Mouse (Mus musculus) megakaryocyte-erythroid progenitor cell, adult 5-6 weeks (primary cell): ENCODE data around the gene Ilf2. TPM values are rescaled to one million over a fixed set of nuclear protein-coding genes. Genes with fewer than 3 reads are reported as not detected.
A peak's percentile ranks its signal among the peaks of the same experiment; 100 is the strongest.

ENCODE experiments used
- ATAC-seq: replicated peaks from 2 replicates; pipeline ENCODE4 v1.8.0; 2016; ENCODE audit warnings: mild to moderate bottlenecking, inconsistent platforms; ENCODE audit not compliant: severe bottlenecking, poor library complexity, low FRiP score, low TSS enrichment
- total RNA-seq, 2 experiments: library from RNA; stranded (forward) in 1 of 2; stranded (reverse) in 1 of 2; fragments of 200-1000, 215-1000 nt in 1 of 2; fragments of >200 nt in 1 of 2; fragmentation: Nextera tagmentation in 1 of 2; gene quantifications; 2 replicates each; pipeline ENCODE4 v1.2.3; 2014 to 2017

The Ilf2 gene
- total RNA-seq, 2 experiments from 2014 or later, result 117 to 240 TPM

DNA sequence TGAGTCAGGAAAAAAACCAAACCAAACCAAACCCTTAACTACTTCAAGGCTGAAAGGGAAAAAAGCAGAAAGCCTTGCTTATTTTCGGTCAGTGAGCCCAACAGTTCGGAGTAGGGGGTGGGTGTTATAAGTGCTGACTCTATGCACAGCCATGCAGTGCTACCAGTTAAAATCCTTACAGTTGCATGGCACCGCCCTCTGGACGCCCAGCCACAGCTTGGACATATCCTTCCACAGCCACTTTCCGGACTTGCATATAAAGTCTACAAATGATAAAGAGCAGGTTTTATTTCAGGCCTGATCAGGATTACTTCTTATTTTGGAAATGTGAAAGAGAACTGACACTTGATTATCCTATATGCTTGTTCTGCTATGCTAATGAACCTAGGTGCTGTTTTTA is 29.3 kb downstream of the Ilf2 start:
- no peak for ATAC-seq

DNA sequence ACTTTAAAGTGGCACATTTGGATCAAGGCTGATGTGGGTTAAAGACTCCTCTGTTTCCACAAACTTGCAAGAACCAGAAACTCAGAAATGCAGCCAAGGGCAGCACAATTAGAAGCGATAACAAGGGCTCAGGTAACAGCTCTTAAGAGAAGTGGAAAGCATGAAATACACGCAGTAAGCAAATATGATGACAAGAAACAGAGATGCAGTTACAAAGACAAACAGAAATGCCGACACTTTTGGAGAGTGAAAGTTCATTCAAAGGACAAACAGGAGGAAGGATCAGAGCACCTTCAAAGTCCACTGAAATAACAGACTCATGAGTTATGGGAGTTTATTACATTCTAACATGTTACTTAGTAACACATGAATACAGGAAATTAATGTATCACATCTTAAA is 30.4 kb downstream of the Ilf2 start:
- no peak for ATAC-seq

DNA sequence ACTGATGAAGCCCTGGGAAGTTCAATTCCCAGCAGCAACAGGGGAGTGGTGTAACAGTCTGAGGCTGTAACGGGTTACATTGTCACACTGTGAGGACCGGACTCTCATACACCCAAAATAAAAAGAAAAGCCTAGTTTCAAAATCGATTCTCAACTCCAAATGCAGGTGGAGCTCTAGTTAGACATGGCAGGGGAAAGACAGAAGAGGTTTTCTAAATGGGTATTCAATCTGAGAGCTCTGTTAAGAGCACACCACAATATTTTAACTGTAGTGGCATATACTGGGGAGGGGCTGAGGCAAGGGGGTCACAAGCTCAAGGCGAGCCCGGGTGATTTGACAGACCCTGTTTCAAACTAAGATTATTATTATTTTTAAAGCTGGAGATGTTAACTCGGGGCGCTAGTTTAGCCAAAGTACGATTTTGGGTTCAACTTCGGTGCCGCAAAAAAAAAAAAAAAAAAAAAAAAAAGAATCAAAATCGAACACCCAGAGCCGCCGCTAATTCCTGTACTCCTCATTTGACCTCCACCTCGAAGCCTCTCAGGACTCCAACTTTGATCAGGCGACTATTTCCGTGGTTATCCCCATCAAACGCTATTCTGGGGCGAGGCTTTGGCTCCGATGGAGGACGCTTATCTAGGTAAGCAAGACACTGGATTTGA is 32.5 kb downstream of the Ilf2 start:
- no peak for ATAC-seq

DNA sequence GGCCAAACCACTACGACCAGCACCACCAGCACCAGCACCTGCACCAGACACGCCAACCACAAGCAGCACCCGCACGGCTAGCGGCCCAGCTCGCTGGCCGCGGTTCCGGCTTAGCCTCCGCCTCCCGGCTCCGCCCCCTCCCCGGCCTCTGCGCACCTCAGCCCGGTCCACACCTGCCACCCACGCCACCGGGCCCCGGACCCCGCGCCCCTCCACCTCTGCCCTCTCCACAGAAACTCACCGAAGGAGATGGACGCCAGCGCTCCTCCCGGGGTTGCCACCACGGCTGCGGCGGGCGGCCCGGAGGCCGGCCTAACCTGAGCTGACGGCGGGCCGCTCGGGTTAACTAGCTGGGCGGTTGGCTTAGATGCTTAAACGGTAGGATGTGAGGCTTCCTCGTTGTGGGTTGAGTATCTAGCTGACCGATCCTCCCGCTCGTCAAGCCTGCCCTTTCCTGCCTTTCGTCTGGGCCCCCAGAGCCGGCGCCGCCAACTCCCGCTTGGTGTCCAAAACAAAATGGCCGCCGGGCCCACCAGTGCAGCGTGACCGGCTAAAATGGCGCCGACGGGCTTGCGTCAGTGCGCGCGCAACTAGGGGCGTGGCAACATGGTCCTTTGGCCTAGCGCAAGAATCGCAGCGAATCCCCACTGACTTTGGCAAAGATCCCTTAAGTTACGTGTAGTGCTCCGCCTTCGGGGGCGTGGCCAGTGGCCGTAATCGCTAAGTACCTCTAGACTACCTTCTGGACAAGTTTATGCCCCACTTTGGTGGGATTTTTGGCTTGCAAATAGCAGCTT is 33.2 kb downstream of the Ilf2 start, which contains the start of gene Chtop:
Gene Chtop, minus strand, starts transcription at position 549 of the 797 bp plus-strand sequence.
- peak; percentile 78 for ATAC-seq

DNA sequence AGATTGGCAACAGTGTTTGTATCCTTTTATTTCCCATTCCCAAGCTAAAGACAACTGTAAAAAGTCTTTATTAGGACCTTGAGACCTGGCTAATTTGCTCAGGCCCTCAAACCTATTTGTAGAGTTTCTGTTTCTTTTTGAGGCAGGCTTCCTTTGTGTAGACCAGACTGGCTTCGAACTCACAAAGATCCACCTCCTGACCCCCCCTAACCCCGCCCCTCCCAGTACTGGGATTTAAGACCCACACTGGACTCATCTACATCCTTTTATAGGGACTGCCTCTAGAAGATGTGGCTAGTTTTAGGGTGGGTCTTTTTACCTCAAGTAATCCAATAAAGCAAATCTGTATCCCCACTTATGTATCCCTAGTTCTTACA is 33.8 kb downstream of the Ilf2 start:
- ATAC-seq, result no peak

DNA sequence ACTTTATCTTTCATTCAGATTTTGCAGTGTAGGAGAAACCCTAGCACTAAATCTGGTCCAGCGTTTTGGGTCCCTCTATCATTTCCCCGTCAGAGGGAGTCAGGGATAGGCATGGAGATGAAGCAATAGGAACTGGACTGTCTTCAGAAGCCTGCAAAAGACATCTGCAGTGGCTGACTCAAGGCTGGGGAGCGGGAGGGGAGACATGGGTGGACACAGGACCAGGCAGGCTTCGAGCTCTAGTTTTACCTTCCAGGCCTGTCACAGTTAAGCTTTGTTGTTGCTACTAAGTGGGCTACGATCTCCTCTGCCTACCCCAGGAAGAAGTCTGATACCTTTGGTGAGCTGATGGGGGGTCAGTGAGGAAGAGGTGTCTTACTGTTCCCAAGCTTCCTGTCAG is 36.4 kb downstream of the Ilf2 start:
- no peak for ATAC-seq

DNA sequence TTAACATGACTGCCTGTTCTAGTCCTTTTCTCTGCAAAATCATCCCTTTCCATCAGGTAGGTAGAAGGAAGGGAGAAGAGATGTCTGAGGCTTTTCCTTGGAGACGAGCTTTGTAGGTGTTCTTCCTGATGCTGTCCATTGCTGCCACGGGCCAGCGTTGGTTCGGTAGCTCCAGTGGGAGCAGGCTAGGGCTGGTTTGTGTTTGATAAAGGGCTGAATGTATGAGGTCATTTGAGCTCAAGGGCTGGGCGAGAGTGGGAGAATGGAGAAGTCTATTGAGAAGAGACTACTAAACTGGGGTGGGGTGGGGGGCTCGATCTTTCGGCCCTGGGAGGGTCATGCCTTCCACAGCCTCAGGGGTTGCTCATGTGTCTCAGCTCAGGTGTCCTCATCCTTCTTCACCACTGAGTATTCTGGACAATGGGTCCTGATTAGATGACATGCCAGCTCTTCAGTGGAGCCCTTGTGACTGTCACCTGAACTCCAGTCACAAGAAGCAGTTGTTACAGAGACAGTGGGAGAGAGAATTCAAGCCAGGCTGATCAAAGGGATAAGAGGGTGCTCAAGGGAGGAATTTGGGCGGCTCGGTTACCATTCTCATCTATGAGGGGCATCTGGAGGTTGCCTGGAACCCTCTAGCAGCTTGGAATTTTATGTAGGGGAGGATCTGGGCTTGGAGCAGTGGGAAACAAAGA is 37.2 kb downstream of the Ilf2 start:
- no peak for ATAC-seq

DNA sequence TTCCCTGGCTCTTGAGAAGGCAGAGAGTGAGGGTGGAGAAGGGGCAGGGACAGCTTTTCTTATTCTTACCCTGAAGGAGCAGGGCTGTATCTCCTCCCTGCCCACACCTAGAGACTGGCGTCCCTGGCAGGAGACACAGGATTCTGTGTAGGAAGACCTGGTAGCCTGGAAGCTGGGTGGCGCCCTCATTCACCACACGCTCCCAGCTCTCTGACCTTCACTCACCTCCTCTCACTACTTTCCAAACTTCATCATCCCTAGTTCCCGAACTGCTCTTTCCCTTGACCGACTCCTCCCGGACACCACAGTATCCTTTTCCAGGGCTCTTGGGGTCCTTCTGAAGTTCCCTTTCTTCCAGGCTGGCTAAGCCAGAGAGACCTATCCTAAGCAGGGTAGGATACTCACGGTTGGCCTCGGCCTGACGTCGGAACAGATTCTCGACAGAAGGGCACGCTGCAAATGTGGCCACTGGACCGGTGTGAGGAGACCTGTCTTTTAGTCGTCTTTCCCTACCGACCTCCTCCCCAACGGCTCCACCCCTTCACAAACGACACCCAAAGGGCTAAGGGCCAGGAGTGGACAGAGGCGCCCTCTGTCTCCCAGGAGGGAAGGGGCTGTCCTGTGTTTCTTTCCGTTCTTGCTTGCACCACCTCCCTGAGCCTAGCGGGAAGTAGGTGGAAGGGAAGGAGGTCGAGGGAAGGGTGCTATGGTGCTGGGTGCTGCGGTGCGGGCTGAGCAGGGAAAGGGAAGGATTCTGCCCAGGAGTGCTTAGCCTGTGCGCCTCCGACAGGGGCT is 38.1 kb downstream of the Ilf2 start, which contains the start of the genes S100a1 and S100a13:
Gene S100a1, minus strand, starts transcription at position 597 of the 795 bp plus-strand sequence.
Gene S100a13, plus strand, starts transcription at position 640 of the 795 bp plus-strand sequence.
- peak; percentile 61 for ATAC-seq

DNA sequence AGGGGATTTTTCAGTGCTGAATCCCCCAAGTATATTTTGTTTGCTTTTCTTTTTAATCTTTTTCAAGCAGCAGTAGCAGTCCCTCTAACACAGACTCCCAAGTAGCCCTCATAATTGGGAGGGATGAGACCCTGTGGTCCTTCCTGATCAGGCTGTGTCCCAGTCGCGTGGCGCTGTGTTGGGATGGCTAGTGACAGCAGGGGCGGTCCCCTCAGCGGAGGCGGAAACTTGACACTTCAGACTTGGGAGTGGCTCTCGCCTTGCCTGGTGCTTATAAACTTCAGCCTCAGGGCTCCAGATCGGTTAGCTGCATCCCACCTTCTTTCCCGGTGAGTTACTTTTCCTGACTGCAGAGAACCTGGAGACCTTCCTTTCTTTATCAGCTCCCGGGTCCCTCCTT is 38.8 kb downstream of the Ilf2 start:
- peak; percentile 83 for ATAC-seq

DNA sequence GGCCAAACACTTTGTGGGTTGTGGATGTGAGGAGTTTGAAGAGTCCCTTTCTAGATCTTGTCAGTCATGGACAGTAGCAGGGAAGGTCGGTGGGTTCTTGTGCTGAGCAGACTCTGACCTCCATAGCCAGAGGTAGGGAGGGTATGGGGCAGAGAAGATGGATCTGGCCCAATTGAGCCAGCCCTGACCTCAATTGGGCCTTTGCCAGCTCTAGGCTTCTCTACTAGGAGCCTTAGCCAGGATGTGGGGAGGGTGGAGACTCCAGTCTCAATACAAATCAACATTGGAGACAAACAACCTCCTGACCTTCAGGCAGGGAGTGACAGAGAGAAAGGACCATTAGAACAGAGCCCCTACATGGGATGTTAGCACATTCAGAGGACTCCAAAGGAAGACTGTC is 39.3 kb downstream of the Ilf2 start:
- ATAC-seq, result no peak

DNA sequence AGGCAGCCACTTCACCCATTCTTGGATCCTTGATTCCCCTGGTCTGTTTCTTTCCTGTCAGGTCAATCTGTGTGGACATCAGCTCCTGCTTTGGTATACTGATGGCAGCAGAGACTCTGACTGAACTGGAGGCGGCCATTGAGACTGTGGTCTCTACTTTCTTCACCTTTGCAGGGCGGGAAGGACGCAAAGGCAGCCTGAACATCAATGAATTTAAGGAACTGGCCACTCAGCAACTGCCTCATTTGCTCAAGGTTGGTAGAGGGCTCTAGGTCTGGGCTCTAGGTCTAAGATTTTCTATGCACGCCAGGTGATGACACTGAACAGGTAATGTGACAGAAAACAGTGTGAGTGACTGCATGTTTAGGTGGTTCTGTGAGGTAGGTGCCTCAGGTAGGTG is 39.9 kb downstream of the Ilf2 start:
- no peak for ATAC-seq

DNA sequence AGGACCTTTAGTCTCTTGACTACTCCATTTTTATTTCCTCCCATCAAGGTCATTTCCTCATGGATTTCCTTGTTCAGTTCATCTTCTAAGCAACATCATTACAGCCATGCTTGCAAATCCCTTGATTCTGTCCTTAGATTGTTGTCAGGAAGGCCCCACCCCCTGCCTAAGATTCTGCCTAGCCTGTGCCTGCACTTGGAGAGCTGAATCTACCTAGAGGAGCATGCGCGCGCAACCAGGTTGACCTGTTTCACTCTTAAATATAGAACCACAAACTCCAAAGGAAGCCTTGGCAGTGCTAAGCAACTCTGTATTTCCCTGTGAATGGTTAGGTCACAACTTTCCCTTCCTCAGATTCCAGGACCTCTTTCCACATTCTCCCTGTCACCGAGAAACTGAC is 41.8 kb downstream of the Ilf2 start:
- no peak for ATAC-seq

DNA sequence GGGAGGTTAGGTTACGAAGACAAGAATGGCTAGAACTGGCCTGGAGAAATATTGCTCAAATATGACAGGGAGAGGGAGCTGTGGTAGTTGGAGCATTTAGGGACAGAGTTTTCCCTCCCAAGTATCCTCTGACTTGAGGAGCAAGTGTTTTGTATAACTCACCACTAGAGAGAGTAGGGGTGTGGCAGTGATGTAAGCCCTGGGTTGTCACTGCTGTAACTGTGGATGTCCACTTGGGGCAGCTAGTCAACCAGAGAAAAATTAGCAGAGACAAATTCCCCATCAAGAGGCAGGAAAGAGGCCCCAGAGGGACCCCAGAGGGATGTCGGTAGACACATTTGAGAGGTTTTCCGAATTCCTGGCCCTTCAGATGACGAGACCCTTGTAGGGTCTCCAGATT is 49.5 kb downstream of the Ilf2 start:
- peak; percentile 90 for ATAC-seq

DNA sequence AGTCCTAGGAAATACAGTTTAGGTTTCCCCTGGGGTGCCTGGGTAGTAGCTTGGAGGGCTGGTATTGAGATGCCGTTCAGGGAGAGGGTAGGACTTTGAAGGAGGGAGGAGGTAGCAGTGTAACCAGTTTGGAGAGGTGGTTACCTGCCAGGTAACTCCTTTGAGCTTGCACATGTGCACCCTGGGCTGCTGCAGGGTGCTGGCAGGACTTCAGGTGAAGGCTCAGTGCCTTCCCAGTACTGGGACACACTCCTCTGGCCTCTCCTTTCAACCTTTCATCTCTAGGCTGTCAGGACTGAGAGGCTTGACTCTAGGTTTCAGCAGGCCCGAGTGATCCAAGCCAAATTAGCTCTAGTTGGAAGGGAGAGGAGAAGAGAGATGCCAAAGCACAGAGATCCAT is 50.1 kb downstream of the Ilf2 start:
- ATAC-seq, result no peak

DNA sequence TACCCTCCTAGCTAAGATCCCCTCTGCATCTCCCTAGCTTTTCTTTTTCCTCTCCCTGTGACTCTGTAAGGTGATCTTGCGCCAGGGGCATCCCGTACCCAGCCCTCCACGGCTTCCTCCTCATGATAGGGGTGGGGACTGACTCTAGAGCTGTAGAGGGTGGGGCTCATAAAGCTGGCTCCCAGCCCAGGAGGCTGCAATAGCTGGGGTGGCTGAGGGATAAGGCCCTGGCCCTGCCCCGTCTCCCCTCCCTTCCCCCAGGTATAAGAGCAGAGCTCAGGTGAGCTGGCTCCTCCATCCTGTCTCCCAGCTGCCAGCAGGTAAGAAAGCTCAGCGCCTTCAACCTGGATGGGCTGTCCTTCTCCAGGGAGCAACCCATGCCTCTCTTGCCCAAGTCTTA is 50.7 kb downstream of the Ilf2 start, which contains the start of gene S100a14:
Gene S100a14, plus strand, starts transcription at position 277 of the 400 bp plus-strand sequence.
- peak; percentile 95 for ATAC-seq

DNA sequence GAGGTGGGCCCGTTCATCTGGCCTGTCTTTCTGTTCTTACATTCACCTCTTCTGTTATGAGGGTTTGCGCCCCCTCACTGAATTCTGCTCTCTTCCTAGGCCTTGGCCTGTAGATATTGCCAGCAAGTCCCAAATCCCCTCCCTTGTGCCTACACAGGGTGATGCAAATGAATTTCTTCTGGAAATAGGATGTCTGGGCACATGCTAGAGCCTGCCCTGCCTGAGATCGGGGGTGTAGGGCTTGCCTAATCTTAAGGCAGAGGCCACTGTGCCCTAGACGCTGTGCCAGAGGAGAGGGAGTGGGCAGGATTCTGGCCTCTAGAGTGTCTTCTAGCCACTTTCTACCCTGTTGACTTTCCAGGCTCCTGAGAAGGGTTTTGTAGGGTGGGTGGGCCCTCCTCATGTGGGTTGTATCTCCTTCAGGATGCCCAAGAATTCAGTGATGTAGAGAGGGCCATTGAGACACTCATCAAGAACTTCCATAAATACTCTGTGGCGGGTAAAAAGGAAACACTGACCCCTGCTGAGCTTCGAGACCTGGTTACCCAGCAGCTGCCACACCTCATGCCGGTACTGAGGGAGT is 51.5 kb downstream of the Ilf2 start:
- ATAC-seq, result no peak

DNA sequence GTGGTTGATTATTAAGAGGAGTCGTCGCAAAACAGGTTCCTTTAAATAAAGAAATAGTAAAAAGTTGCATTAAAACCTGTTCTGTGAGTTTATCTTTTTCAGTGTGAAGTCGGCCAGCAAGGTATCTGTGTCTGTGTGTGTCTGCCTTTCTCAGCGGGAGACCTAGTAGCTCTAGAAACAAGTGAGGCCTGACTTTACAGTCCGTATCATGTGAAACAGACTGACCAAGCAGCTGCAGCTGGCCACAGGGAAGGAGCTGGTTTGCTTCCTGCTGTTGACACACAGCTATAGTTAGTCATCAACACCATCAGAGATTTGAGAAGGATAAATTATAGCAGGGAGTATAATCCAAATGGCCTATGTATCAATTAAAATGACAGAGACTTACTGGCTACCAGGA is 55.8 kb downstream of the Ilf2 start:
- ATAC-seq, result no peak

DNA sequence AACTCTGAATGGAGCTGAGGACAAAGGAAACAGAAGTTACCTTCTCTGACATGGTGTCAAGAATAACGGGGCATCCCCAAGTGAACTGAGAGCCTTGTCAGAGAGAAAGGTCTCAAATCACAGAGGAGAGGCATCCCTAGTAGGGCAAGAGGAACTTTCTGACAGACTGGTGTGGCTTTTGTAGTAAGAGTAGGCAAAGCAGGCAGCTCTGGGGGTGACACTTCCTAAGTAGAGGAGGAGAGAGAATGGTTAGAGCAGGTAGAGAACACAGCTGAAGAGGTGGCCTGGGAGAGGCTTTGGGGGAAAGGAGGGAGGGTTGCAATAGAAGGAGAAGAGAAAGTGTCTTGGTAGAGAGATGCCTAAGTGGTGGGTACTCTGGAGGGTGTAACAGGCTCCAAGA is 59.5 kb downstream of the Ilf2 start:
- no peak for ATAC-seq
